Mouse (Mus musculus) kidney, embryonic 15.5 days (tissue): Measurements from ENCODE around the gene Trim8. TPM values are rescaled to one million over a fixed set of nuclear protein-coding genes. Genes with fewer than 3 reads are reported as not detected.

Experiments used
- ATAC-seq: fragments of 200-750 bp; cut with Nextera tagmentation; replicated peaks from 2 replicates; pipeline ENCODE4 v1.8.0; 2017; ENCODE audit warnings: moderate TSS enrichment; ENCODE audit not compliant: low FRiP score
- H3K27ac ChIP-seq: fragments of 300-500 bp; sonication (generic); 2 replicates; pipeline ENCODE4 v1.5.1; 2015; ENCODE audit warnings: mild to moderate bottlenecking, inconsistent platforms
- H3K27me3 ChIP-seq: fragments of 300-500 bp; sonication (generic); 2 replicates; pipeline ENCODE4 v1.6.1; 2015; ENCODE audit warnings: inconsistent platforms
- H3K36me3 ChIP-seq: fragments of 300-500 bp; sonication (generic); 2 replicates; pipeline ENCODE4 v1.6.1; 2015; ENCODE audit warnings: inconsistent platforms
- H3K4me1 ChIP-seq: fragments of 300-500 bp; sonication (generic); 2 replicates; pipeline ENCODE4 v1.6.1; 2015; ENCODE audit warnings: inconsistent platforms
- H3K4me2 ChIP-seq: fragments of 300-500 bp; sonication (generic); 2 replicates; pipeline ENCODE4 v1.6.1; 2015; ENCODE audit warnings: moderate library complexity, mild to moderate bottlenecking, inconsistent platforms
- H3K4me3 ChIP-seq: fragments of 300-500 bp; sonication (generic); replicated peaks from 2 replicates; pipeline ENCODE4 v1.5.1; 2015; ENCODE audit warnings: mild to moderate bottlenecking, inconsistent platforms
- H3K9ac ChIP-seq: fragments of 300-500 bp; sonication (generic); 2 replicates; pipeline ENCODE4 v1.6.1; 2015; ENCODE audit warnings: mild to moderate bottlenecking, inconsistent platforms
- H3K9me3 ChIP-seq: fragments of 300-500 bp; sonication (generic); replicated peaks from 2 replicates; pipeline ENCODE4 v1.6.1; 2016; ENCODE audit warnings: inconsistent platforms
- WGBS: fragments of 180-500 bp; shearing (Covaris S2); methylation state at CpG from one replicate; pipeline ENCODE4 v1.1.7; 2015; ENCODE audit warnings: mixed read lengths; 5-methylcytosine and 5-hydroxymethylcytosine counted together
- polyA plus RNA-seq: library from polyadenylated mRNA; unstranded; fragments of >200 nt; fragmentation: Nextera tagmentation; extraction: Ambion mirVana; gene quantifications from 2 replicates; pipeline ENCODE4 v1.2.1, GENCODE M21; 2015

The Trim8 gene
- polyA plus RNA-seq, 1 experiment from 2014 or later = 28.7 TPM

GRCm38 (mm10) chr19:46521698-46522097 is 20.2 kb downstream of the Trim8 start:
- Histone ChIP-seq H3K4me3 (no peak overlapping the region), H3K9me3 (no peaks in the 10 kb centered on the region), H3K27me3 (no peaks in the 10 kb centered on the region), H3K27ac (no peak overlapping the region), H3K4me2 (no peak overlapping the region), H3K36me3 (peaks cover 9% of the 10 kb centered on the region; the same call in 1 of the 2 replicates), H3K9ac (no peak overlapping the region), H3K4me1 (peaks cover 92% of the 10 kb centered on the region)
- ATAC-seq = no peak

DNA sequence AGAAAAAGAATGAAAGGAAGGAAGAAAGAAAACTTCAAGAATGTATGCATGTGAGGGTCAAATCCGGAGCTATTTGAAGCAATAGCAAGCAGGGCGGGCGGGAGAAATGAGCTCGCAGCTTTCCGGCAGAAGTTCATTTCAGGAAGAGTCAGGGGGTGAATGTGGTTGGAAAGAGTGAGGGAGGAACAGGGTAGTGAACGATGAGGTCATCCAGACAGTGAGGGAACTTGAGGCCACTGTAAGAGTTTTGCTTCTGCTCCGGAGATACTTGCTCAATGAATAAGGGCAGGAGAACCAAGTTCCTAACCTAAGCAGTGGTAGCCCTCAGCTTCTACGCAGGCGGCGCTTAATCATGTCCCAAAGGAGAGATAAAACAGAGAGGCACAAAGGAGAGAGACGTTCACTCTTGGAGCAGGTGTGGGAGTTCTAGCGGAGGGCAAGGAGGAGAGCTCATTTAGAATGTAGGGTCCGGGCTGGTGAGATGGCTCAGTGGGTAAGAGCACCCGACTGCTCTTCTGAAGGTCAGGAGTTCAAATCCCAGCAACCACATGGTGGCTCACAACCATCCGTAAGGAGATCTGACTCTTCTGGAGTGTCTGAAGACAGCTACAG is 21.0 kb downstream of the Trim8 start:
- H3K4me2 ChIP-seq = peak overlapping the region; percentile 17; the same call in 1 of the 2 replicates
- WGBS = 20% methylated on average over 15 of the region's 15 CpGs
- no peaks in the 10 kb centered on the region for H3K9me3 ChIP-seq
- ATAC-seq = no peak
- H3K4me1 ChIP-seq = peaks cover 90% of the 10 kb centered on the region
- H3K27me3 ChIP-seq = no peaks in the 10 kb centered on the region
- 0 out of 2 replicates have a peak, but pooled peaks cover under 1% of the 10 kb centered on the region for H3K36me3 ChIP-seq
- peak overlapping the region; percentile 96 for H3K27ac ChIP-seq
- H3K4me3 ChIP-seq = no peak overlapping the region
- H3K9ac ChIP-seq = no peak overlapping the region

- peaks cover 90% of the 10 kb centered on the region for H3K4me1 ChIP-seq
- no peaks in the 10 kb centered on the region for H3K9me3 ChIP-seq
- H3K36me3 ChIP-seq = no peaks in the 10 kb centered on the region
- H3K27me3 ChIP-seq = no peaks in the 10 kb centered on the region
- no peak overlapping the region for H3K9ac ChIP-seq
- ATAC-seq = no peak
- peak overlapping the region; percentile 55 for H3K4me2 ChIP-seq
- H3K27ac ChIP-seq = peak overlapping the region; percentile 96
- no peak overlapping the region for H3K4me3 ChIP-seq
These were observed 21.6 kb downstream of the Trim8 start for GRCm38 (mm10) chr19:46523131-46523479.

DNA sequence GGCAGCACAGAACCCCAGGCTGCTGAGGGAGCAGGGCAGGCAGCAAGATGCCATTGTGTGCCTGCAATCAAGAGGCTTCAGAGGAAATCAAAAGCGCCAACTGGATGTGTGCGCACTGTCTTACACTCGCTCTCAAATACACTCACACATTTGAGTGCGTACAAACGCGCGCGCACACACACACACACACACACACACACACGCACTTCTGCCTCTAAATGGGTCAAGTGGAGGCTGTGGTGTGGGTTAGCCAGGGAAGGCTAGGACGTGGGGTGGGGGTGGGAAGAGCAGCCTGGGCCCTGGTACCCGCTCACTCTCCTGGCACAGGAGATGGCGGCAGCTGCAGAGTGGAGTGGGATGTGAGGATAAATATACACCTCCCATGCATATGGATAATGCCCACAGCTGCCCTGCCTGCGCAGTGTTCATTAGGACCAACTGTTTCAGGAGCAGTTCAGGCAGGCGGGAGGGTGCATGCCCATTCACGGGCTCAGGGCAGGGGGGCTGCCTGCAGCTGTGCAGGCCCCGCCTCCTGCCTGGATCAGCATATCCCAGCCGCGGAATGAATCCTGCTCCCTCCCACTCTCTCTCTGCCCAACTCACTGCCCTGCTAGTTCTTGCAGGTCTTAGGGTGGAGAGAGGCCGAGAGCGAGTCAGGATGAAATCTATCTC is 22.1 kb downstream of the Trim8 start:
- Histone ChIP-seq H3K36me3 (no peaks in the 10 kb centered on the region), H3K4me3 (peak overlapping the region; percentile 26), H3K27ac (peak overlapping the region; percentile 96), H3K4me1 (peaks cover 90% of the 10 kb centered on the region), H3K4me2 (peak overlapping the region; percentile 55), H3K9ac (peak overlapping the region; percentile 29), H3K9me3 (no peaks in the 10 kb centered on the region), H3K27me3 (no peaks in the 10 kb centered on the region)
- ATAC-seq = peak; percentile 81
- WGBS = 11% methylated on average over 20 of the region's 20 CpGs

GRCm38 (mm10) chr19:46524152-46524544 is 22.6 kb downstream of the Trim8 start:
- Histone ChIP-seq H3K4me2 (peak overlapping the region; percentile 55), H3K9me3 (no peaks in the 10 kb centered on the region), H3K4me1 (peaks cover 90% of the 10 kb centered on the region), H3K36me3 (no peaks in the 10 kb centered on the region), H3K27me3 (no peaks in the 10 kb centered on the region), H3K27ac (peak overlapping the region; percentile 96), H3K9ac (peak overlapping the region; percentile 29; the same call in 1 of the 2 replicates), H3K4me3 (peak overlapping the region; percentile 26)
- WGBS = 8% methylated on average over 6 of the region's 6 CpGs
- ATAC-seq = no peak

GRCm38 (mm10) chr19:46524601-46525321 is 23.3 kb downstream of the Trim8 start:
- Histone ChIP-seq H3K27me3 (no peaks in the 10 kb centered on the region), H3K4me3 (peak overlapping the region; percentile 26; the same call in 1 of the 2 replicates), H3K4me2 (peak overlapping the region; percentile 55), H3K9ac (0 out of 2 replicates have a peak overlapping the region, but pooled peaks have one; percentile 29), H3K9me3 (no peaks in the 10 kb centered on the region), H3K36me3 (no peaks in the 10 kb centered on the region), H3K27ac (peak overlapping the region; percentile 96), H3K4me1 (peaks cover 90% of the 10 kb centered on the region)
- peak; percentile 44 for ATAC-seq
- 26% methylated on average over 14 of the region's 14 CpGs for WGBS

- no peak overlapping the region for H3K9ac ChIP-seq
- no peak overlapping the region for H3K4me2 ChIP-seq
- peak overlapping the region; percentile 96 for H3K27ac ChIP-seq
- no peak overlapping the region for H3K4me3 ChIP-seq
- no peaks in the 10 kb centered on the region for H3K36me3 ChIP-seq
- 58% methylated on average over 10 of the region's 10 CpGs for WGBS
- H3K27me3 ChIP-seq = no peaks in the 10 kb centered on the region
- no peaks in the 10 kb centered on the region for H3K9me3 ChIP-seq
- ATAC-seq = no peak
- peaks cover 95% of the 10 kb centered on the region for H3K4me1 ChIP-seq
These were observed 24.5 kb downstream of the Trim8 start for GRCm38 (mm10) chr19:46525691-46526631.

- no peak for ATAC-seq
- peak overlapping the region; percentile 56 for H3K4me2 ChIP-seq
- WGBS = 26% methylated on average over 17 of the region's 17 CpGs
- peak overlapping the region; percentile 28 for H3K4me3 ChIP-seq
- peaks cover 98% of the 10 kb centered on the region for H3K4me1 ChIP-seq
- peak overlapping the region; percentile 96 for H3K27ac ChIP-seq
- no peaks in the 10 kb centered on the region for H3K9me3 ChIP-seq
- peak overlapping the region; percentile 30; the same call in 1 of the 2 replicates for H3K9ac ChIP-seq
- no peaks in the 10 kb centered on the region for H3K36me3 ChIP-seq
- H3K27me3 ChIP-seq = no peaks in the 10 kb centered on the region
These were observed 26.4 kb downstream of the Trim8 start for GRCm38 (mm10) chr19:46527632-46528528.

DNA sequence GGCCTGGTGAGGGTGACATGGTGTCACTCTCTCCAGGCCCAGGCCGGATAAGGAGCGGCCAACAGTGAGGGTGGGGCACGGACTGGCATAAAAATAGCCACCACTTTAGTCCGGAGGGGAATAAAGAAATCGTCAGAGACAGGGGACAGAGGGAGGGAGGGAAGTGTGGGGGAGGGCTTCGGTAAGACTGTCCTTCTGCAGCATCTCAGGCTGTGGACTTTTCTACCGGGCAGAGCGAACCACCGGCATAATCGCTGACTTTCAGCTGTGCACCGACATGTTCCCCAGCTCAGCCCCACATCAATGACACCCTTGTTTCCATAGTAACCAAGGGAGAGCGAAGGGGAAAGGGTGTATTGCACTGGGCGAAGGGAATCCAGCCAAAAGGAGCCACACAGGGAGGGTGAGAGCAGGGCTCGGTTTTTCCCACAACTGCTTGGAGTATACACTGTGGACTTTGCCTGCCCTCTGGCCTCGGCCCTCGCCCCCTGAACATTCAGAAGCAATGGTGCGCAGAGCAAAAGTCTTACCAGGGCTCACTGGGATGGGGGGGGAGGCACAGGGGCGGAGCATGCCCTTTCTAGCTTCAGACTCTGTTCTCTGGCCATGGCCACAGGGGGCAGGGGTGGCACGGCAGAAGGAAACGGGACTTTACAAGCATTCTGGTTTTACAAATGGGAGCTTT is 27.2 kb downstream of the Trim8 start:
- Histone ChIP-seq H3K27me3 (no peaks in the 10 kb centered on the region), H3K4me3 (peak overlapping the region; percentile 28), H3K4me2 (peak overlapping the region; percentile 56), H3K9me3 (no peaks in the 10 kb centered on the region), H3K36me3 (no peaks in the 10 kb centered on the region), H3K9ac (peak overlapping the region; percentile 30; the same call in 1 of the 2 replicates), H3K27ac (peak overlapping the region; percentile 96), H3K4me1 (peaks cover 98% of the 10 kb centered on the region)
- under 1% methylated on average over 20 of the region's 20 CpGs for WGBS
- ATAC-seq = peak; percentile 69

DNA sequence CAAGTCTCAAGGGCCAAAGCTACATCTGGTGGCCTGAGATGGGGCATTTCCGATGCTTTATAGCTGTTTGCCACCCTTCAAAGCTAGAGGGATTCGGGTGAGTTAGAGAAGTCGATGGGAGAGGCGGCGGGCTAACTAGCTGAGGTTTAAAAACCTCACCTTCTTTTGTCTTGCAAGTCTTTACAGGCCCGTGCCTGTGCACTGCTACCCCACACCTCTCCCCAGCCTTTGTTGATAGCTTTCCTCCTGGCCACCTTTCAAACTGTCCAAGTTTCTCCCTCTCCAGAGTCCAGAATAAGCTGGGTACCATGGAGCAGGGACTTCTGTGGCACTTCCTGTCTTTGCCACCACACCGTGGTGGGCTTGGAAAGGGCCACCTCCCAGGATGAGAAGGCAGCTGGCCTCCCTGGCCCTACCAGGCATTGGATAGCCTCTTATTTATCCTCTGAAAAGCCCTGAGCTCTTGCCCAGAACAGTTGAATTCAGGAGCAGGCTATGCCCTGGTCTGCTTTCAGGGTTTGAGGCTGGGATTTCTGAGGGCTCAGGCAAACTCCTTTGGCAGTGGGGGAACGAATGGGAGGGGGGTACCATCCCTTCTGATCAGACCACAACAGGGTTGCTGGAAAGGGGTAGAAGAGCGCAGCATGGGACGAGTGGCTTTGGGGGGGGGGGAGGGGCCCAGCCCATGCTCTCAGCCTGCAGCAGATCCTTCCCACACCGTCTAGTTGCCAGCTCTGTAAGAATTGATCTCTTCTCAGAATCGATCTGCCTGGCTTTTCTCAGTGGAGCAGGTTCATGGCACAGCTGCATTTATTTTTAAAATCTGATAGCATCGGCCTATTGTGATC is 28.3 kb downstream of the Trim8 start:
- H3K27ac ChIP-seq = peak overlapping the region; percentile 96
- H3K27me3 ChIP-seq = no peaks in the 10 kb centered on the region
- peak overlapping the region; percentile 28; the same call in 1 of the 2 replicates for H3K4me3 ChIP-seq
- H3K36me3 ChIP-seq = no peaks in the 10 kb centered on the region
- H3K4me1 ChIP-seq = peaks cover 97% of the 10 kb centered on the region
- no peaks in the 10 kb centered on the region for H3K9me3 ChIP-seq
- no peak for ATAC-seq
- 19% methylated on average over 13 of the region's 13 CpGs for WGBS
- H3K4me2 ChIP-seq = peak overlapping the region; percentile 56
- H3K9ac ChIP-seq = peak overlapping the region; percentile 21
